Mouse (Mus musculus) T-cell, adult 66 days (primary cell): Measurements from ENCODE around the gene Mettl27. TPM values are rescaled to one million over a fixed set of nuclear protein-coding genes. Genes with fewer than 3 reads are reported as not detected.

Source experiments
- total RNA-seq, 2 experiments: library from RNA; stranded (reverse); gene quantifications; 3 replicates in 1 of 2; 4 replicates in 1 of 2; pipeline ENCODE4 v1.2.4; 2023

Gene Mettl27
- 10 to 100 TPM; 11.7 to 15.9 TPM for total RNA-seq

GRCm38 (mm10) chr5:134932179-134932902 lies at the start of gene Mettl27:
Gene Mettl27, plus strand, starts transcription at chr5:134932368.

GRCm38 (mm10) chr5:134906633-134907032 lies 25.5 kb upstream of the Mettl27 start, which contains the start of gene Tmem270:
Gene Tmem270, minus strand, starts transcription at chr5:134906733.

DNA sequence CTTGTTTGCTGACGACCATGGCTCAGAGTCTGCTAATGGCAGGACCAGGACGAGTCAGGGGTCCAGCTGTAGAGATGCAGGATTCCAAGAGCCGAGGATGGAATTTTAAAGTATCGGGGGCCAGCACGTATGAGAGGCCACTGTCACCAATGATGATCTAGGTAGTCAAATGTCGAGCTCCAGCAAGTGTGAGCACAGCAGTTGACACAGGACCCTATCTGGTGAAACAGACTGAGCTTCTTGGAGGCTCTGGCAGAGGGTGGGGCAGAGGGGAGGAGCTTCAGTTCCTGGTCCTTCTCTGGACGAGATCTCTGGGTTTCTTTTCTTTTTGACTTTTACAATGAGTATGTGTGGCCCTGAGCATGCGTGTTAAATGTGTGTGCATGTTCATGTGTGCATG lies 16.9 kb upstream of the Mettl27 start, which contains the start of gene Cldn13:
Cldn13 (minus strand) TSS at position 216 of the 400 bp plus-strand sequence.

GRCm38 (mm10) chr5:134946857-134947255 lies 14.7 kb downstream of the Mettl27 start, which contains the start of gene Cldn4:
Gene Cldn4, minus strand, starts transcription at chr5:134946934.

GRCm38 (mm10) chr5:134985633-134986297 lies 53.6 kb downstream of the Mettl27 start, which contains the start of gene Cldn3:
Gene Cldn3, plus strand, starts transcription at chr5:134986214.

Other genes starting within 250 kb of the Mettl27 start
- 10 to 100 TPM; 26.6 to 28.5 TPM for gene Limk1, start 243.8 kb upstream of the Mettl27 start, total RNA-seq
- not detected for gene Eln, start 185.0 kb upstream of the Mettl27 start, total RNA-seq
- not detected for gene Tmem270, start 25.6 kb upstream of the Mettl27 start, total RNA-seq
- gene Cldn13, start 16.8 kb upstream of the Mettl27 start, total RNA-seq = not detected
- gene Cldn4, start 14.6 kb downstream of the Mettl27 start, total RNA-seq = not detected
- gene Cldn3, start 53.8 kb downstream of the Mettl27 start, total RNA-seq = not detected
- 10 to 100 TPM; 43.8 to 44.2 TPM for gene Abhd11, start 76.8 kb downstream of the Mettl27 start, total RNA-seq
- 10 to 100 TPM; 51.3 to 55.9 TPM for gene Stx1a, start 91.1 kb downstream of the Mettl27 start, total RNA-seq
- 10 to 100 TPM; 17.7 to 19.5 TPM for gene Dnajc30, start 131.8 kb downstream of the Mettl27 start, total RNA-seq
- gene Bud23, start 132.6 kb downstream of the Mettl27 start, total RNA-seq = 10 to 100 TPM; 67.9 to 86.3 TPM
- gene Vps37d, start 145.9 kb downstream of the Mettl27 start, total RNA-seq = not detected
- gene Mlxipl, start 157.5 kb downstream of the Mettl27 start, total RNA-seq = under 1 TPM in 1 of 2 experiments, not detected in 1; 0.35 TPM
- 10 to 100 TPM; 16.9 to 20.9 TPM for gene Tbl2, start 217.3 kb downstream of the Mettl27 start, total RNA-seq
- 10 to 100 TPM; 60.6 to 66.6 TPM for gene Bcl7b, start 235.9 kb downstream of the Mettl27 start, total RNA-seq